Mouse (Mus musculus) gastrocnemius, adult 2 months (tissue): ENCODE measurements around the gene Fat3. TPM values are rescaled to one million over a fixed set of nuclear protein-coding genes. Genes with fewer than 3 reads are reported as not detected.

Experiments used
- DNase-seq: peaks from one replicate; pipeline ENCODE4 v3.0.0; 2022
- H3K27ac ChIP-seq: fragments of 200-600 bp; 2 replicates; pipeline ENCODE4 v1.8.1; 2022; ENCODE audit warnings: mild to moderate bottlenecking
- H3K4me3 ChIP-seq: fragments of 200-600 bp; 2 replicates; pipeline ENCODE4 v1.8.1; 2022; ENCODE audit warnings: mild to moderate bottlenecking, moderate library complexity
- CTCF ChIP-seq: fragments of 200-600 bp; IDR thresholded peaks from 2 replicates; pipeline ENCODE4 v1.8.1; 2022; ENCODE audit warnings: antibody characterized with exemption, mild to moderate bottlenecking, moderate library complexity
- intact Hi-C: fragments of 180-260 bp; cut with DNase I; formaldehyde crosslinking; loops from one replicate; pipeline ENCODE4 v1.15.1; 2025
- total RNA-seq, 2 experiments: library from RNA; stranded (reverse); gene quantifications; 2 replicates each; pipeline ENCODE4 v1.2.3; 2021

Gene Fat3
- total RNA-seq, 2 experiments from 2014 or later, result 0.26 to 0.64 TPM

GRCm38 (mm10) chr9:16489661-16490060 lies 11.4 kb downstream of the Fat3 start:
- no peak for TF ChIP-seq CTCF
- DNase-seq, result no peak
- intact Hi-C loops, result no loop called here
- H3K4me3 ChIP-seq, result no peak overlapping the region
- no peak overlapping the region for H3K27ac ChIP-seq

DNA sequence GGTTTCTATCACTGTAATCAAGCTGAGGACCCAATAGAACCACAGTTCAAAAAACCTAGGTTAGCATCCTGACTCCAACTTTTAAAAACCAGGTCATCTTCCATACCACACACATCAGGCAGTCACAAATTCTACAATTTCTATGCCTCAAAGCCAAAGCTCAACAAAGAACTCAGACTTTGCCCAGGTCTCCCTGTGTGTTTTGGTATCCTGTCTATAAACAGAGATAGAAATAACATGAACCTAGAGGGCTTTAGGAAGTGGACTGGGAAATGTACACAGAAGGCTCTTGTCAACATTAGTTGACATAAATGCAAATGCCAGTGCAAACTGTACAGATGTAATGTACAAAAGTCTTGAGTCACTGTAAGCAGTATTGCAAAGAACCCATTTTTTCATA lies 13.5 kb downstream of the Fat3 start:
- no peak overlapping the region for H3K27ac ChIP-seq
- intact Hi-C loops, result no loop called here
- DNase-seq, result no peak
- TF ChIP-seq CTCF, result no peak
- no peak overlapping the region for H3K4me3 ChIP-seq

GRCm38 (mm10) chr9:16486229-16486628 lies 14.9 kb downstream of the Fat3 start:
- TF ChIP-seq CTCF, result no peak
- intact Hi-C loops, result no loop called here
- no peak overlapping the region for H3K27ac ChIP-seq
- no peak overlapping the region for H3K4me3 ChIP-seq
- DNase-seq, result no peak

DNA sequence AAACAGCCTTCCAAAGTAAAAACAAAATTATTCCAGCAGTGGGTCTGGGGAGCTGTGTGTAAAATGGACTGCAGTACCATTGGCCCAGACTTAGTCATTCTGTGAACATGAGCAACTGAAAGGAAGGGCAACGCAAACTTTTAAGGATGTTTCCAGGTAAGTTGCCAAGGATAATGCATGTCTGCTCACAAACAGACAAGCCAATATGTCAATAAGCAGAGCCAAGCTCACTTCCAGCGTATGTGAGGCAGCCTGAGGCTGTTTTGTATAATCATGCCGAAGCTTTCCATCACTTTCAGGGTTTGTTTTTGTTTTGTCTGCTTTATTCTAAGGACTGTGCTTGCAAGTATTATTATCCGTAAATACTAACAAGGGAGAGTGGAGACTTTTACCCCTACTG lies 15.9 kb downstream of the Fat3 start:
- Histone ChIP-seq H3K27ac (no peak overlapping the region), H3K4me3 (no peak overlapping the region)
- intact Hi-C loops, result no loop called here
- TF ChIP-seq CTCF, result no peak
- no peak for DNase-seq

GRCm38 (mm10) chr9:16484765-16485164 lies 16.3 kb downstream of the Fat3 start:
- no peak for TF ChIP-seq CTCF
- no peak for DNase-seq
- intact Hi-C loops, result no loop called here
- H3K4me3 ChIP-seq, result no peak overlapping the region
- no peak overlapping the region for H3K27ac ChIP-seq

DNA sequence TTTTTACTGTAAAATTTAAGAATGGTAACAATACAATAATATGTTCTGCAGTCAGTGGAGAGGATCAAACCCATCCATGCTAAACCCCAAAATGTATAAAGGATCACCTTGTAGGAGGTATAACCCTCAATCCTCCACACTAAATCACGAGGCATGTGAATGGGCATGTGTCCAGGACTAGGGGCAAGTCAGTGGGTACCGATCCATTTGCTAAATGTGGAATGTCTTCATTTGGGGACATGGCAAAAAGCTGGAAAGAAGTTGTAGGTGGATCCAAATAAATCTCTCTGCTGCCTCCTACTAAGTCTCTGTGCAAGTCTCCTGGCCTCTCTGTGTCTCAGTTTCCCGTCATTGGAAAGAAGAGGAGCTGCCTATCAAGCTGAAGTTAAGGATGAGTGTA lies 39.6 kb downstream of the Fat3 start:
- intact Hi-C loops, result no loop called here
- DNase-seq, result no peak
- no peak for TF ChIP-seq CTCF
- Histone ChIP-seq H3K27ac (no peak overlapping the region), H3K4me3 (no peak overlapping the region)

DNA sequence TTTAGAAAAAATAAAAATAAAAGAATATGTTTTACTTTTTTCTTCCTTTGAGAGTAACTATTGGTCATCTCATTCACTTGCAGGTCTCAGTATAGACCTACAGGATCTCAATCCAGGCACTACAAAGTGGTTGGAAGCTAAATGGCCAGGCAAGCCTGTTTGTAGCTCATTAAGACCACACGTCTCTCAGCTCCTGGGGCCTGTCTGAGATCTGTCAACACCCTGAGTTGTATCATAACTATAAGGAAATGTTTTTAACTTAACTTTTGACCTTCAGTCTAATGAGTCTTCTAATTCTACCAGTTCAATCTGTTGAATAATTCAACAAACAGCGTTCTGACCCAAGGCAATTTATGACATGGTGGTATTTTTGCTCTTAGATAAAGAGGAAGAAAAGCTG lies 40.5 kb downstream of the Fat3 start:
- no peak for DNase-seq
- intact Hi-C loops, result no loop called here

DNA sequence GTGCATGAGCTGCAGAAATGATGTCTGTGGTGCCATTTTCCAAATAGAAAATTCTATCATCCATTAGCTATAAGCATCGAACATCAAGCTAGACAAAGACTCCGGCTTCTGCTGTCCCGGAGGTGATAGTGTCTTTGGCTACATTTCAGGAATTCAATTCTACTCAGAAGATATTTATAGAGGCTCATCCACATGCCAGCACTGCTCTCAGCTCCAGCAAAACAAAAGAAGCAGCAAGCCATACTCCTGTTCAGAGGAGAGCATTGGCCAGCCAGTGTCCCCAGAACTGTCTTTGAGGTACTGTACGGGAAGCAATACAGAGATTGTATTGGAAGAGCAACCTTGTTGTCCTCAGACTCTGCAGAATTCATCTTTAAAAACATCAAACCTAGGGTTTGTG lies 59.2 kb downstream of the Fat3 start:
- Histone ChIP-seq H3K27ac (no peak overlapping the region), H3K4me3 (no peak overlapping the region)
- intact Hi-C loops, result no loop called here
- DNase-seq, result no peak
- no peak for TF ChIP-seq CTCF

More for the DNA sequence above, 40.5 kb downstream of the Fat3 start:
- no peak for TF ChIP-seq CTCF
- H3K4me3 ChIP-seq, result no peak overlapping the region
- no peak overlapping the region for H3K27ac ChIP-seq

DNA sequence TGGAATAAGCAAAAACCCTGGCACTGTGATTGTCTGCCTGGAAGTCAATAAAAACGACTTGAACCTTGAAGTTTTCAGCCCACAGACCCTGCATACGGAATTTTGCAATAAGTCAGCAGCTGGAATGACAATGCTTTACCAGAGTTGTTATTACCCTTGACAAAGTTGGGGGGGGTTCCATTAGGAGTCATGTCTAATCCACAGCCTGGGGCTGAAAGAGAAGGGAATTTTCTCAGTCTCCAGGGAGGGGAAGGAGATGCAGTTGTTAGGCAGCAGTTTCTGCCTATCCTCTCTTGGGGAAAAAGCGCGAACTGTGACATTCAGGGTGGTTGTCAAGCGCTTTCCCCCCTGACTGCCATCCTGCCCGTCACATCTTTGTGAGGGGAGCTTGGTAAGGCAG lies 60.4 kb downstream of the Fat3 start:
- no peak overlapping the region for H3K4me3 ChIP-seq
- intact Hi-C loops, result no loop called here
- no peak overlapping the region for H3K27ac ChIP-seq
- no peak for DNase-seq
- TF ChIP-seq CTCF, result no peak

DNA sequence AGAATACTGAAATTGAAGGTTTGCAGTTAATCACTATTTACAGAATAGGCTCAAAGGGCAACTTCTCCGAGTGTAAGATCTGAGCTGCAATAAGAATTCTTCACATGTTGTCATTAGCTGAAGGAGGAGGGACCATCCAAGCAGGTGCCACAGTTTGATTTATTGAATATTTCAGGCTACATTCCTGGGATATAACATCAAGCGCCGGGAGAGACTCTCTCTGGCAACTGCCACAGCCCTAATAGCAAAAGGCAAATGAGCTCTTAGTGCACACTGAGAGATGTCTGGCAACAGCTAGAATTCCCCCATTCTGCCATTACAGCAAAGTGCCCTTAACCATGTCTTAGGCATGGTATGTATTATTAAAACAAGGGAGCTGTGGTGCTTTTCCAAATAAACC lies 61.1 kb downstream of the Fat3 start:
- Histone ChIP-seq H3K27ac (no peak overlapping the region), H3K4me3 (no peak overlapping the region)
- no peak for DNase-seq
- intact Hi-C loops, result no loop called here
- no peak for TF ChIP-seq CTCF

- no peak overlapping the region for H3K27ac ChIP-seq
- H3K4me3 ChIP-seq, result no peak overlapping the region
- TF ChIP-seq CTCF, result no peak
- intact Hi-C loops, result no loop called here
- DNase-seq, result no peak
Measured at GRCm38 (mm10) chr9:16437805-16438204, 63.3 kb downstream of the Fat3 start.

DNA sequence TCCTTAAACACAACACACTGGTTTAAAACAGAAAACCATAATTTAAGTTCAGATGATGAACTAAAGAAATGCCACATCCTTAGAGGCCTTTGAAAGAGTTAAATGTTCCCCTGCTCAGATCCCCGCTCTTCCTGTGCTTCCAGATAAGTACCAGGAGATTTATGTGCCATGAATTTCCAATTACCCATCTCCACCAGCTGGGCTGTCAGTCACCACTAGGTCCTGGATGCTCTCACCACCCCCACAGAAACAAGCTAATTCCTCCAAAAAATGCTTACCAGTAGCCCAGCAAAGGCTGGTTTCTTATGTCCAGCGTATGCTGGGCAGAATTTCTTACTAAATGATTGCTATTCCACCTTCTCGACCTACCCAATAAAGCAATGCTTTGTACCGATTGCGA lies 72.5 kb downstream of the Fat3 start:
- H3K4me3 ChIP-seq, result no peak overlapping the region
- TF ChIP-seq CTCF, result no peak
- no peak overlapping the region for H3K27ac ChIP-seq
- intact Hi-C loops, result no loop called here
- DNase-seq, result no peak

GRCm38 (mm10) chr9:16422707-16423106 lies 78.4 kb downstream of the Fat3 start:
- intact Hi-C loops, result no loop called here
- H3K4me3 ChIP-seq, result no peak overlapping the region
- no peak for DNase-seq
- no peak overlapping the region for H3K27ac ChIP-seq
- TF ChIP-seq CTCF, result no peak

DNA sequence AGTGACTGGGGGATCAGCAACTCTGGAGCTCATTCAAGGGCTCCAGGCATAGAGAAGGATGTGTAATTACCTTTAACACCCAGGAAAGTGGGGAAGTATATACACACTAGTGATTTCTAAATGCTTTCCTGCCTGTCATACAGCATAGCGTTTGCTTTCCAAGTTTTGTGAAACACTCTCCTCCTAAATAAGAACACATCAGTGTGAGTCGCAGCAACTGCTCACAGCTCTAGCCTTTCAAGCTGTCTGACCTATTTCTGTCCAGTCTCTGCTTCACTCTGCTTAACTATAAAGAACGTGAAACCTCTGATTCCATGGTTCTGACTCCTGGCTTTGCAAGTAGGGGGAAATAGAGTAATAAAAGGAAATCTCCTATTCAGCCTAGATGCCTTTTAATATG lies 98.3 kb downstream of the Fat3 start:
- intact Hi-C loops, result no loop called here
- no peak for TF ChIP-seq CTCF
- DNase-seq, result no peak
- Histone ChIP-seq H3K4me3 (no peak overlapping the region), H3K27ac (no peak overlapping the region)
